Mouse (Mus musculus) midbrain, embryonic 15.5 days (tissue): Measurements from ENCODE around the gene Zfp526. TPM values are rescaled to one million over a fixed set of nuclear protein-coding genes. Genes with fewer than 3 reads are reported as not detected.
A peak's percentile ranks its signal among the peaks of the same experiment; 100 is the strongest.

Experiments
- ATAC-seq: fragments of 200-750 bp; cut with Nextera tagmentation; replicated peaks from 2 replicates; pipeline ENCODE4 v1.8.0; 2017; ENCODE audit warnings: moderate TSS enrichment
- H3K27ac ChIP-seq: fragments of 300-500 bp; sonication (generic); 2 replicates; pipeline ENCODE4 v1.5.1; 2015; ENCODE audit warnings: mild to moderate bottlenecking, inconsistent platforms
- H3K27me3 ChIP-seq: fragments of 300-500 bp; sonication (generic); replicated peaks from 2 replicates; pipeline ENCODE4 v1.6.1; 2015; ENCODE audit warnings: inconsistent platforms
- H3K36me3 ChIP-seq: fragments of 300-500 bp; sonication (generic); replicated peaks from 2 replicates; pipeline ENCODE4 v1.6.1; 2015; ENCODE audit warnings: inconsistent platforms
- H3K4me1 ChIP-seq: fragments of 300-500 bp; sonication (generic); 2 replicates; pipeline ENCODE4 v1.6.1; 2015; ENCODE audit warnings: inconsistent platforms
- H3K4me2 ChIP-seq: fragments of 300-500 bp; sonication (generic); 2 replicates; pipeline ENCODE4 v1.6.1; 2015; ENCODE audit warnings: inconsistent platforms, mild to moderate bottlenecking, moderate library complexity
- H3K4me3 ChIP-seq: fragments of 300-500 bp; sonication (generic); 2 replicates; pipeline ENCODE4 v1.5.1; 2015; ENCODE audit warnings: mild to moderate bottlenecking, inconsistent platforms
- H3K9ac ChIP-seq: fragments of 300-500 bp; sonication (generic); 2 replicates; pipeline ENCODE4 v1.6.1; 2015; ENCODE audit warnings: mild to moderate bottlenecking, inconsistent platforms
- H3K9me3 ChIP-seq: fragments of 300-500 bp; sonication (generic); 2 replicates; pipeline ENCODE4 v1.6.1; 2016; ENCODE audit warnings: inconsistent platforms
- WGBS: fragments of 180-500 bp; shearing (Covaris S2); methylation state at CpG from one replicate; pipeline ENCODE4 v1.1.7; 2015; ENCODE audit warnings: mixed read lengths; 5-methylcytosine and 5-hydroxymethylcytosine counted together
- polyA plus RNA-seq: library from polyadenylated mRNA; unstranded; fragments of >200 nt; fragmentation: Nextera tagmentation; extraction: Ambion mirVana; gene quantifications from 2 replicates; pipeline ENCODE4 v1.2.1, GENCODE M21; 2015

Gene Zfp526
- polyA plus RNA-seq, 1 experiment from 2014 or later = 1.8 TPM

DNA sequence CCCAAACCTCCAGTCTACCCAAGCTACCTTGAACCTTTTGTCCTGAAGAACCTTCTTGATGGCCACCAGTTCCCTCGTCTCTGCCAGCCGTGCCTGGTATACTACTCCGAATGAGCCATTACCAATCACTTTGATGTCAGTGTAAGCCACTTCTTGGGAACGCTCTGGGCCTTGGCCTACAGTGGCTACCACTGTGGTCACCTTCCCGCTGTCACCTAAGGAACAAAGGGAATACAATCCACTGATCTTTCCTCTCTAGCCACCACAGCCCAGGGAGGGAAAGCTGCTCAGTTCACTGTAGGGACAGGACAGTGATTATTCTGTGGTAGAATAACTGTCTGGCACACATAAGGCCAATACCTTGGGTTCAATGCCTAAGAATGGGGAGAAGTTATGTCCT is 14.3 kb downstream of the Zfp526 start:
- 0 out of 2 replicates have a peak overlapping the region, but pooled peaks have one; percentile 3 for H3K4me3 ChIP-seq
- H3K36me3 ChIP-seq = peaks cover 37% of the 10 kb centered on the region
- peaks cover 40% of the 10 kb centered on the region for H3K4me1 ChIP-seq
- no peak overlapping the region for H3K27ac ChIP-seq
- WGBS = 92% methylated on average over 5 of the region's 5 CpGs
- no peaks in the 10 kb centered on the region for H3K27me3 ChIP-seq
- ATAC-seq = no peak
- no peak overlapping the region; the same call in 1 of the 2 replicates for H3K9ac ChIP-seq
- no peaks in the 10 kb centered on the region for H3K9me3 ChIP-seq
- H3K4me2 ChIP-seq = no peak overlapping the region

DNA sequence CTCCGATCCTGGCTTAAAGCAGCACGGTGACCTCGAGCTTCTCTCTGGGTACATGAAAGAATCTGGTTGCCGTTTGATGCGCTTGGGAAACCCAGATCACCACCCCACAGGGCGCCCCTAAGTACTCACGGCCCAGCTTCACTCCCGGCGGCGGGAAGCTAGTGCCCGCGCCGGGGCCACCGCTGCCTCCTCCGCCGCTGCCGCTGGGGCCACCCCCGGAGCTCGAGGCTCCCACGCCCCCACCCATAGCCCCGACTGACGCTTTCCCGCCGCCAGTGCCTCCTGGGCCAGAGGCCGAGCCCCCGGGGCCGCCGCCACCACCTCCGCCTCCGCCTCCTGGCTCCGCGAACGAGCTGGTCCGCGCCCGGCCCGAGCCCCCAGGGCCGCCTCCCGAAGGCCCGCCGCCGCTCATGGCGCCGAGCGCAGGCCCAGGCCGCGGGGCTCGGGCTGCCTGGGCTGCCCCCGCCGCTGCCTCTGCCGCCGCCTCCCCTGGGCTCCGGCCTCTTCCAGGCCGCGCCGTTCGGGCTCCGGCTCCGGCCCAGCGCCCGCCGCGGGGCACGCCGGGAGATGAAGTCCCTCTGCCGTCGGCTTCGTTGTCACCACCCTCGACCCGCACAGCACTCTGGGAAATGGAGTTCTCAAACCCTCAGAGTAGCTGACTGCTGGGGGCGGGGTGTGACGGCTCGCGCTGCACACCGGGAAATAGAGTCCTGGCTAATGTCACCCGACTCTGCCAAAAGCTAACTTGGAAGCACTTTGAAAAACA is 16.2 kb downstream of the Zfp526 start, which contains the start of gene Gsk3a:
TSS of gene Gsk3a (minus strand) at position 603 of the 766 bp plus-strand sequence.
- under 1% methylated on average over 75 of the region's 76 CpGs for WGBS
- H3K9ac ChIP-seq = peak within 1 kb of the TSS; percentile 98

DNA sequence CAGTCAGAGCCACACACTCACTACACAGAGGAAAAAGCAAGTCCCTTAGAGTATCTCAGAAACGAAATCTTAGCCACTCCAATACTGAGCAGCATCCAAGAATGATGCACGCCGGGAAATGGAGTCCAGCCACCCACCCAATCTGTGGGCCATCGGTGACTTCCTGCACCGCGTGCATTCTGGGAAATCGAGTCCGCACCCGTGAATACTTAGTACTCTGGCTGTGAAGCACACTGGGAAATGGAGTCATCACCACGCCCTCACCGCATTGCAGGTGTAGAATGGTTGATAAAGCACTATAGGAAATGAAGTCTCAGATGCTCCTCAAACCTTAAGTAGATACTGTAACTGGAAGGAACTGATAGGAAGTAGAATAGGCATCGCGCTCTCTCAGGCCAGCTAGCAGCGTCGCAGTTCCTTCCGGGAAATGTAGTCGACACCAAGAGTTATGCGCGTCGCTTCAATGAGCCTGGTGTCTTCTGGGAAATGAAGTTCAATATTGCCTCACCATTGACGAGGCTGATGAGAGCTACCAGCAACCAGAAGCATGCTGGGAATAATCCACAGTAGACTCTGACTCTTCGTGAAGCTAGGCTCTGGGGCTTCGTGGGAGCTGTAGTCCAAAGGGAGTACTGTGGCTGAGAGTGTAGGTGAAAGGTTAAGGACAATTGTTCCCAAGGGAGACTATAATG is 16.9 kb downstream of the Zfp526 start:
- peaks cover 40% of the 10 kb centered on the region for H3K4me1 ChIP-seq

More for the DNA sequence above, 16.2 kb downstream of the Zfp526 start, which contains the start of gene Gsk3a:
- peak within 1 kb of the TSS; percentile 92 for H3K4me3 ChIP-seq
- H3K36me3 ChIP-seq = peaks cover 19% of the 10 kb centered on the region; the same call in 1 of the 2 replicates
- H3K27me3 ChIP-seq = no peaks in the 10 kb centered on the region
- no peaks in the 10 kb centered on the region for H3K9me3 ChIP-seq
- peaks cover 40% of the 10 kb centered on the region for H3K4me1 ChIP-seq
- peak within 1 kb of the TSS; percentile 85 for H3K27ac ChIP-seq
- ATAC-seq = peak; percentile 90
- peak within 1 kb of the TSS; percentile 76 for H3K4me2 ChIP-seq

DNA sequence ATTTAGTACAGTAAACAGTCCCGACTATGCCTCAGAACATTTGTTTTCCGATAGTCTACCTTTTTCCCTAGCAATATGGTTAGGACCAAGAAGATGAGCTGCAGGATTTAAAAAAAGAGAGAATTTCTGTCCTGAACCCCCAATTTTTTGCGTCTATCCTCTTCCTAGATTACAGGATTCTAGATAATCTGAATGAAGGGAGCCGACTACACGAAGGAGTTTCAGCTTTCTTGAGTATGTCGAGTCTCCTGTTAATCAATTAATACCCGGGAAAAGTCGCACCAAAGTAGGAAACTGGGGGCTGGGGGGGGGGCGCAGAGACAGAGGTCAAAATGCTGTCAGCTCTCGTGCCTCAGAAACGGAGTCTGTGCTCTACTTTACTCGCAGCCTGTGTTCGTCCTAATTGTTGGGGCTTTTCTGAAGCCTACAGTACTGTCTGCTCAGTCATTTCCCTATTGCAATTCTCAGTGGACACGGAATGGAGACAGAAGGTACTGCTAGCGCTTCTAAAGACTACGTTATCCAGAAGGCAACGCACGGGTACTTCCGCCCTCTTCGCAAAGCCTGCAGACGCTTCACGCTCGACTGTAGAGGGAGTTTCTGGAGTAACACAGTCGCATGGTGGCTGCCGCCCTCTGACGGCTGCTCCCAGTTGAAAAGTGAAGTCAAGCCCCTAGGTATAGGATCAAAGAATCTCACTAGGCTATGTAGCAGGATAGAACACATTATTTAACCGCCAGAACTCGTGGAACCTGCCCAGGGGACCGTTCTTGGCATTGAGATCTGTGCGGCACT is 17.8 kb downstream of the Zfp526 start:
- 4% methylated on average over 30 of the region's 30 CpGs for WGBS
- H3K4me3 ChIP-seq = peak overlapping the region; percentile 92
- no peaks in the 10 kb centered on the region for H3K9me3 ChIP-seq
- 0 out of 2 replicates have a peak, but pooled peaks cover 7% of the 10 kb centered on the region for H3K36me3 ChIP-seq
- peak overlapping the region; percentile 85 for H3K27ac ChIP-seq
- peak; percentile 58 for ATAC-seq
- peaks cover 40% of the 10 kb centered on the region for H3K4me1 ChIP-seq
- no peaks in the 10 kb centered on the region for H3K27me3 ChIP-seq
- peak overlapping the region; percentile 76 for H3K4me2 ChIP-seq
- peak overlapping the region; percentile 15; the same call in 1 of the 2 replicates for H3K9ac ChIP-seq

More for the DNA sequence above, 16.9 kb downstream of the Zfp526 start:
- H3K9ac ChIP-seq = peak overlapping the region; percentile 98; the same call in 1 of the 2 replicates
- peaks cover 12% of the 10 kb centered on the region; the same call in 1 of the 2 replicates for H3K36me3 ChIP-seq
- H3K4me3 ChIP-seq = peak overlapping the region; percentile 92
- ATAC-seq = peak; percentile 93
- H3K4me2 ChIP-seq = peak overlapping the region; percentile 76
- under 1% methylated on average over 23 of the region's 23 CpGs for WGBS
- no peaks in the 10 kb centered on the region for H3K27me3 ChIP-seq
- peak overlapping the region; percentile 85 for H3K27ac ChIP-seq
- no peaks in the 10 kb centered on the region for H3K9me3 ChIP-seq

DNA sequence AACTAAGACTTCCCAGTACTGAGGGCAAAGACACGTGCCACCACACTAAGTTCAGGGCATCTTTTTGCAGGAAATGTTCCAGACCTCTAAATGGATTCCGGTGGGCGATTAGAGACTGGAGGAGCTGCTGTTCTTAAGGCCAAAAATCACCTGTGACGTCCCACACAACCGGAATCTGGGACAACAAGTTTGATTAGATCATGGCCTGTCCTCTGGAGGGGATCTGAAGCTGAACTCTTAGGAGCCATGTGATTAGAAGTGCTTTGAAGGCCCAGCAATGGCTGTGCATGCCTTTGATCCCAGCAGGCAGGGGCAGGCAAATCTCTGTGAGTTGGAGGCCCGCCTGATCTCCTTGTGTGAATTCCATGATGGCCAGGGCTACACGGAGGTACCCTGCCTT is 19.4 kb downstream of the Zfp526 start:
- Histone ChIP-seq H3K27ac (no peak overlapping the region), H3K9ac (no peak overlapping the region), H3K9me3 (no peaks in the 10 kb centered on the region), H3K4me3 (no peak overlapping the region), H3K4me1 (peaks cover 26% of the 10 kb centered on the region), H3K4me2 (no peak overlapping the region), H3K27me3 (no peaks in the 10 kb centered on the region), H3K36me3 (no peaks in the 10 kb centered on the region)
- 59% methylated on average over 7 of the region's 7 CpGs for WGBS
- no peak for ATAC-seq

DNA sequence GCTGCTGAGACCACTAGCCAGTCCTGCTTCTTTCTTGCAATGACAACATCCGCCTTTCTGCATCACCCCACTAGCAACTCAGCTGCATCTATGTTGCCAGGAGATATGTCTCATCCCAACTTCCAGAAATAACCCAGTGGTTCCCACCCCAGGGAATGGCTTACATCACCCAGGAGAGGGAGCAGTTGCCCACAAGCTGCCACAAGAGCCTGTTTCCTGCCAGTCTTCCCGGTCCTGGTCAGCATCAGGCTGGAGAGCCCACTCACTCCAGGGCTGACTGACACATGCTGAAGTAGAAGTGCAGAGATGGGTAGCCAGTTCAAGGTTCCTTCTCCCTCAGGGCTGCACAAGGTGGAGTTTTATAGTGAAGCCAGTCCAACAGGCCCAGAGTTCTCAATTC is 19.8 kb downstream of the Zfp526 start:
- Histone ChIP-seq H3K9me3 (no peaks in the 10 kb centered on the region), H3K9ac (no peak overlapping the region), H3K4me3 (no peak overlapping the region), H3K27ac (no peak overlapping the region), H3K36me3 (no peaks in the 10 kb centered on the region), H3K4me1 (peaks cover 26% of the 10 kb centered on the region), H3K4me2 (no peak overlapping the region), H3K27me3 (no peaks in the 10 kb centered on the region)
- WGBS = 31% methylated on average over 2 of the region's 2 CpGs
- ATAC-seq = no peak

DNA sequence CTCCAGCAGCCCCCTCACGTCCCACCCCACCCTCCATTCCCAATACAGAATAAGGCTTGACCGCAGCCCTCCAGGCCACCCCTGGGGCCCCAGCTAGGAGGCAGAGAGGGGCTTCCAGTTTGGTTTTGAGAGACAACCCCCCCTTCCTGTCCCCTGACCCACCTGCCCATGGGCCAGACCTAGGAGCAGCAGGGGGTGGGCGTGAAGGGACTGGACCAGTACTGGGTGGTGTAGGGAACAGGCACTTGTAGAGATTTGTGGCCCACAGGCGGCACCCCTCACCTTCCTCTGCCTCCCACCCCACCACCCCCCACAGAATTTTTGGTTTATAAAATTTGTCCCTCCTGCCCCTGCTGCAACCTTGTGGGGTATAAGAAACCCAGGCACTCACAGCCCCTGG is 22.1 kb downstream of the Zfp526 start:
- Histone ChIP-seq H3K4me1 (peaks cover 39% of the 10 kb centered on the region), H3K27me3 (no peaks in the 10 kb centered on the region), H3K36me3 (no peaks in the 10 kb centered on the region), H3K9me3 (no peaks in the 10 kb centered on the region), H3K9ac (no peak overlapping the region), H3K4me3 (no peak overlapping the region), H3K27ac (no peak overlapping the region), H3K4me2 (no peak overlapping the region)
- no peak for ATAC-seq
- WGBS = 97% methylated on average over 4 of the region's 4 CpGs

DNA sequence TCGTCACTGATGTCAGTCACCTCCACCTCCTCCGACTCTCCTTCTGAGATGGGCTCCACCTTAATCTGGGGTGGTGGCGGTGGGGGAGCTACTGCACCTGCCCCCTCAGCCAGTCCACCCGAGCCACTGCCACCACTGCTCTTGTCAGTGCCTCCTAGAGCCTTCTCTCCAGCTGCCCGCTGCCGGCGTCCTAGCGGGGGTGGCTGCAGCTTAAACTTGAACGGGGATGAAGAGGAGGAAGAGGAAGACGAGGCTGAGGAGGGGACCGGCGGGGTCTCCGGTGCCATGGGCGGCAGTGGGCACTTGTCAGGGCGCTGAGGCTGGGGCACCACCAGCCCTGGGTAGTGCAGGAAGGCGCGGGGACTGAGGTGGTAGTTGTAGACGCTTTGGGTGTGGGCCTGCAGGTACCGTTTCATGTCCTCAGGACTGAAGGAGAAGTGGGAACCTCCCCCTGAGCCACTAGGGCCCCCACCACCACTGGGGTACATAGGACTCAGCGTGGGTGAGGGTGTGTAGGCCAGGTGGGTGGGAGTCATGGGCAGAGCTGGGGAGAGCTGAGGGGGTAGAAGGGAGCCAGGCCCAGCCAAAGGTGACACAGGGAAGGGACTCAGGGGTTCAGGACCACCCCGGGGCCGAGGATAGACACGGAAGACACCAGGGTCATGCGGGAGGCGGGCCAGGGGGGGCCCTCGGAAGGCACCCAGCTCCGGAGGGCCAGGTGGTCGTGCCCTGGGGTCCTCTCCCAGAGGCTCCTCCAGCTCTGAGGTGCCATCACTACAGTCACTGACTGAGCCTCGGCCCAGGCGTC is 23.5 kb downstream of the Zfp526 start:
- Histone ChIP-seq H3K4me1 (peaks cover 36% of the 10 kb centered on the region), H3K36me3 (no peaks in the 10 kb centered on the region), H3K27ac (no peak overlapping the region), H3K9me3 (no peaks in the 10 kb centered on the region), H3K4me2 (no peak overlapping the region), H3K9ac (no peak overlapping the region), H3K27me3 (no peaks in the 10 kb centered on the region), H3K4me3 (no peak overlapping the region)
- WGBS = 90% methylated on average over 30 of the region's 30 CpGs
- no peak for ATAC-seq

DNA sequence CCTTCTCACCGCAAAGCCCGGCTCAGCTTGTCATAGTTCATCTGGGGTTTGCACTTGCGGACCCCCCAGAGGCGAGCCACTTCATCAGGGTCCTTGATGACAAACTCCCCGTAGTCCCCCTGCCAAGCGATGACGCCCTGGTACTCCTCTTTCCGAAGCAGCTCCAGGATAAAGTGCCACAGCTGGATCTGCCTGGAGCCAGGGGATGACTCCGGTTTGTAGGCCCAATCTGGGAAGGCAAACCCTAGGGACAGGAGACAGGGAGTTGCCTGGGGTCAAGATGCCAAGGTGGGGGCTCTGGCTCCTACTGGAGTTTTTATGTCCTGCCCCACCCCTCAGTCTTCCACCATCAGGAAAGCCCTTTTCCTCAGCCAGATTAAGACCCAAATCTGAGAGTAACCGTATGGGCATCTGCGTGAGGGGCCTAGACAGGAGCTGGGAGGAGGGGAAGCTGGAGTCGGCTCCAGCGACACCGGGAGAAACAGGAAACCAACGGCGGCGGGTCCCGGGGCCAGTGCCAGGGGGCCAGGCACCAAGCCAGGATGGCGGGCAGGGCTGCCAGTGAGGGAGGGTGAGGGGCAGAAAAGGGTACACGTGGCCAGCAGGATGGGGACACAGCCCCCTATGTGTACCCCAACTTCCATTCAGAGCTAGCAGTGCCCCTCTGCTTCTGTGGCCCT is 25.0 kb downstream of the Zfp526 start:
- Histone ChIP-seq H3K9ac (no peak overlapping the region), H3K4me1 (peaks cover 48% of the 10 kb centered on the region), H3K27ac (peak overlapping the region; percentile 82), H3K4me2 (peak overlapping the region; percentile 100; the same call in 1 of the 2 replicates), H3K36me3 (no peaks in the 10 kb centered on the region), H3K27me3 (no peaks in the 10 kb centered on the region), H3K9me3 (no peaks in the 10 kb centered on the region), H3K4me3 (0 out of 2 replicates have a peak overlapping the region, but pooled peaks have one; percentile 2)
- no peak for ATAC-seq
- 65% methylated on average over 20 of the region's 20 CpGs for WGBS

DNA sequence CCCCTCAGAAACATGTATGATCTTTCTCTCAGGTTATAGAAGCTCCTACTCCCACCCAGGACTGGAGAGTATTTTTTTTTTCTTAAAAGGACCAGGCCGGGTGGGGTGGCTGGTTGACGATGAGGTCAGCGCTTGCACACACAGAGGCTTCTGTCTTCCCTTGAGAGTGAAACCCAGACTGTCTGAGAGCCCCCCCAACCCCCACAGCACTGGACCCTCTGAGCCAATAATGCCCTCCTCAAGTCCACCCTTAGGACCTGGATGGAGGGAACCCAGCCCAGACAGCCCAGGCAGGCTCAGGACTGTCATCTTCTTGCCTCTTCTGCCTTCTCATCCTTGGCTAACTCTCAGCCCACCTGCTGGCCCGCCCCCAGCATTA is 25.5 kb downstream of the Zfp526 start:
- ATAC-seq = no peak
- Histone ChIP-seq H3K9ac (no peak overlapping the region), H3K4me3 (0 out of 2 replicates have a peak overlapping the region, but pooled peaks have one; percentile 2), H3K27ac (peak overlapping the region; percentile 82), H3K36me3 (no peaks in the 10 kb centered on the region), H3K27me3 (no peaks in the 10 kb centered on the region), H3K9me3 (no peaks in the 10 kb centered on the region), H3K4me2 (peak overlapping the region; percentile 100), H3K4me1 (peaks cover 53% of the 10 kb centered on the region)
- 45% methylated on average over 4 of the region's 4 CpGs for WGBS

DNA sequence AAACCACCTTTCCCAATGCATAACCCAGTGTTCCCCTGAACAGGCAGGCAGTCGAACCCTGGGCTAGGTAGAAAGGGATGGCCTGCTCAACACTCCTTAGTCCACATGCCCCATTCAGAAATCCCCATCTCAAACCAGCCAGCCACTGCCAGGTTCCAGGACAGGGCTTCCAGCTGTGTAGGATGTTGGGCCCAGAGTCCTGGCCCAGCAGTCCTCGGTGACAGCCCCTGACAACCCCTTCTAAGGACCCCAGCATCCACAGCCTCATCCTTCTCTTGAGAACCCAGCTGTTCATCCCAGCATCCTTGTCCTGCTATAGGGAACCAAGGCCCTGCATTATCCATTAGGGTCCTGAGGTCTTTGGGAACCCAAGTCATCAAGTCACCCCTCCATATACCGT is 26.3 kb downstream of the Zfp526 start:
- peak overlapping the region; percentile 82 for H3K27ac ChIP-seq
- peaks cover 59% of the 10 kb centered on the region for H3K4me1 ChIP-seq
- no peaks in the 10 kb centered on the region for H3K9me3 ChIP-seq
- H3K27me3 ChIP-seq = no peaks in the 10 kb centered on the region
- WGBS = 16% methylated on average over 3 of the region's 3 CpGs
- peak overlapping the region; percentile 100 for H3K4me2 ChIP-seq
- H3K4me3 ChIP-seq = peak overlapping the region; percentile 71
- H3K36me3 ChIP-seq = no peaks in the 10 kb centered on the region
- peak overlapping the region; percentile 51; the same call in 1 of the 2 replicates for H3K9ac ChIP-seq
- ATAC-seq = no peak
